Mouse (Mus musculus): ENCODE results near the gene Myo1e.

DNA sequence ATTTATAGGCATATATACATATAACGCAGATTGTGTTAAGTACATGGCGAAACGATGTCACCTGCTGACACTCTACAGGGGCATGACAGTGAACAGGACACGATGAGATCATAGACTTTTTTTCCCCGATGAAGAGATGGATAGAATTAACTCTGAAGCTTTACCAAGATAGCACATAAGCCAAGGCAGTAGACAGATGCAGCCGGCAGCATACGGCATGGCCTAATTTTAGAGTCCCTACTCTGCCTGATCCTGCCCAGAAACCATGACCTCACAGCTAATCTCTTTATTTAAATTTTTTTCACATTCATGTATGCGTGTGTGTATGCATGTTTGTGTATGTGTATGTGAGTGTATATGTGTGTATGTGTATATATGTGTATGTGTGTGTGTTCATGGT is 9.2 kb upstream of the Myo1e start:
- no peak for TF ChIP-seq BHLHE40 (IDR thresholded peaks at IDR 0.05; ENCODE audit: low read depth, low read length)
- no peak for TF ChIP-seq POLR2A (IDR thresholded peaks at IDR 0.05; ENCODE audit: low read depth, low read length)
- no peak for TF ChIP-seq ZMIZ1 (IDR thresholded peaks at IDR 0.05; ENCODE audit: low read depth, low read length)
- TF ChIP-seq GABPA (IDR thresholded peaks at IDR 0.05; ENCODE audit: insufficient replicate concordance, low read depth, low read length): no peak
- TF ChIP-seq ETS1 (conservative IDR thresholded peaks at IDR 0.05; ENCODE audit: low read depth, low read length): no peak
- no peak for TF ChIP-seq RCOR1 (conservative IDR thresholded peaks at IDR 0.05; ENCODE audit: low read depth, low read length)
- TF ChIP-seq CTCF (conservative IDR thresholded peaks at IDR 0.05 in 1 of 2, IDR thresholded peaks at IDR 0.05 in 1 of 2; ENCODE audit: low read depth in 2 of 2, low read length in 2 of 2): no peak
- TF ChIP-seq MAX (IDR thresholded peaks at IDR 0.05; ENCODE audit: low read length): no peak
